Mouse (Mus musculus) cerebellum, postnatal 25 days (tissue): ENCODE results near the gene Dgcr2.

Experiments used
- DNase-seq, 2 experiments: peaks; one replicate each; pipeline ENCODE4 v3.0.0; 2021; ENCODE audit warnings: mixed read lengths in 2 of 2

Dgcr2 gene

DNA sequence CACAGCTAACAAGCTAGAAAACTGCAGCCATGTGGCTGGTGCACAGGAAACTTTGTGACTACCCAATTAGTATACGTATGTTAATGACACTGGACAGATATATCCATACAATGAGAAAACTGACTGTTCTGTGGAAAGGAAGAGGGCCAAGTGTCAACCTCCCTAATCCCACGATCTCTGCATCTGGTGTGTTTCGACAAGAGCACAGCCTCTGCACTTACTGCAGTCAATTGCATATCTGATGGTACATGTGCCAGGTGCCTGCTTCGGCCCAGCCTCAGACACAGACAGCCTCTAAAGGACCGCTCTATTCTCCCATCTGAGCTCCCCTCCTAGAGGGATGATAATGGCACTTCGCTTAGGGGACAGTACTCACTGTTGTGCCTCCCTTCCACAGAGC lies 49.9 kb downstream of the Dgcr2 start:
- DNase-seq = no peak

DNA sequence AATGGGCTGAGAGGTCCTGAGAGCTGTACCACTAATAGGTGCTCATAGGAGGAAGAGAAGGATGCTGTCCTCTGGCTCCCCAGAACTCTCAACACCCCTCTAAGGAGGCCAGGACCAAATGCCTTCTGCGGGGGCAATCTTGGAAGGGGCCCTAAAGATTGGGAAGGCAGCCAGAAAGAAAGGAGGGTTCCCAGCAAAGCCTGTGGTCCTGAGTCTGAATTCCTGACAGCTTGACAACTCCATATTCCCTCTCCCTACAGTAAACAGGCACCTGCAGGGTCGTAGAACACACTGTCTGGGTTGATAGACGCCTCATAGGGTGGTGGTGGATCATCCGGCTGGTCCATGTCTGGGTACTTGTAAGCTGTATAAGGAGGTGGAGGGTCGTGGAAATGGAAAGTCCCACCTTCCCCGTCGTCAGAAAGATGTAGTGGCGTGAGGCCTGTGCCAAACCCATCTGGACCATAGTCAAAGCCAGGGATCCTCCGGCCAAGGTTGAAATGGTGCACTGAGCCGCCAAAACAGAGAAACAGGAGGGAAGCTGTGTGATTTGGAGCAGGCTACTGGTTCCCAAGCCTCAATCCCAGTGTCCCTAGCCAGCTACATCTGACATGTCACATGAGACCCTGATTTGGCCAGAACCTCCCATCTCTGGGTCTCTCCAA lies 54.5 kb downstream of the Dgcr2 start:
- peak; percentile 71 to 73 for DNase-seq

DNA sequence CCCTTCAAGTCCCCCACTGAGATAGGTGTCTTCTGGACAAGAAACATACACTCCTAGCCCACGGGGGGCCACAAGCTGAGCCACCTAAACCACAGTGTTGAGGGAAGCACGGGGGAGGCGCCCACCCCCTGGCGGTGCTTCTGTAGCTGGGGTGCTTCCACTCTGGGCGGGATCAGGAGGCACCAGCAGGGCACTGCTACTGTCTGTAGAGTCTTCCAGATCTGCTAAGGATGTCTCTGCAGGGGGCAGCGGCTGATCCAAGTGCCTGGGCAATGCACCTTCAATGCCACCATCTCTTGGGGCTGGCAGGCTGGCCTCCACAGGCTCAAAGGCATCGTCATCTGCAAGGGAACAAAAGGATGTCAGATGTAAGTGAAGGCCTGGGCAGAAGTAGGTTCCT lies 55.9 kb downstream of the Dgcr2 start:
- DNase-seq = peak; percentile 63 to 72

DNA sequence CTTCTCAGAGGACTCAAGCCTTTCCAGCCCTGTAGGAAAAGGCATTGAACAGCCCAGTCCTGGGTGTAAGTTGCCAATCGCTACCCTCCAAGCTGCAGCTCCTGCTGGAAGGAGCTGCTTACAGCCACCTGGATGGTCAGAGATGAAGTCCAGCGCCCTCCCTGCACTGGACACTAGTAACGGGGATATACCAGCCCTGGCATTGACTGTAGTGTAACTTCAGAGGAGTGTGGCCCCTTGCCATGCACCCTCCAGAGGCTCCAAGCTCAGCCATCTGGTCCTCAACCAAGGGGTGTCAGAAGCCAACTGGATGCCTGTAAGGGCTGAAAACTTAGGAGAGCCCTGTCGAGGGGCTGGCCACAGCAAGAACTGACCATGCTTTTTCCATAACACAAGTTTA lies 58.4 kb downstream of the Dgcr2 start:
- DNase-seq = peak; percentile 82 to 86

DNA sequence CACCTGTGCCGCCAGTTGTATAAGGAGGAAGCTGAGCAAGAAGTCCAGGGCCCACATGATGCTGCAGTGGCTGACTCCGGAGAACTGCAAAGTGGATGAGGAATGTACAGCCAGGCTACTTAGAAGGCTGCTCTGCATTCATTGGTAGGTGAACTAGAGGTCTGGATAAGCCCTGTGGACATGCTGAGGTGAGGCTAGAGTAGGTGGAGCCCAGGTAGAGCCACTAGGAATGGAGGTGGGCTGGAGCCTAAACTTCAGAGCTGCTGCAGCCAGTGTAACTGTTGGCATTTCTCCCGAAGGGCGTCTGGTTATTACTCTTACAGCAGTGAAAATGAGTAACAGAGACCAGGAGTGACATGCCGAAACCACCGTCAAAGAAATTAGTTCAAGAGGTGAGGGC lies 60.3 kb downstream of the Dgcr2 start, which contains the start of gene Car15:
TSS of gene Car15 (minus strand) at position 314 of the 400 bp plus-strand sequence.
- no peak for DNase-seq

DNA sequence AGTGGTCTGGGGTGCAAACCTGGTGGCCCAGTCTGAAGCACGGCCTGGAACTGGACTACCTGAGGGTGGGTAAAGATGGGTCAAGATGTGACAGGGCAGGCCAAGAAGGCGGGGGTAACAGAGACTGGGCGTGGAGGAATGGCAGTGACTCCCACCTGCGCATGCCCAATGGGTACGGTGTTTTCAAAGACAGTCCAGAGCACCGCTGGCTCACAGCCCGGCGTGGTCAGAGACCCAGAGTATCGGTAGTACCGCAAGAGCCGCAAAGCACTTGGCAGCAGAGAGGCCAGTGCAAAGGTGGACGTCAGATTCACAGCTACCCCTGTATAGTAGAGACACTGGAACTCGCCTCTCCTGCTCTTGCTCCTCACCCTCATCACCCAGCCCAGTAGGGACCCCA lies 62.9 kb downstream of the Dgcr2 start:
- DNase-seq = peak; percentile 35 to 53

DNA sequence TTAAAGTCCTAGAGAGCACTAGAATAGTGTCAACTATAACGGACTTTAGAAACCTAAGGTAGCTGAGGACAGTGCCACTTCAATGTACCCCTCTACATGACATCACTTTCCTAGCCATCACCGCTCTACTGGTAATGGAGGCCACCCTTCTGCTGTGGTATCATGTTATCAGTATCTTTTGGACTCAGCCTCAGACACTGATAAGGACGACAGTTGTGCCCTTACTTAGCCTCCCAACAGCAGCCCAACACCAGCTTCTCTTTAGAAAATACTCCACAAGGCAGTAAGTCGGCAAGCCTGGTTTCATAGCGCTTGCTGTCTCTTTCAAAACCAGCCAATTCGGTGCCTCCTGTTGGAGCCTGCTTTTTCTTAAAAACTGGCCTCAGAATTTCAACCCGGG lies 63.8 kb downstream of the Dgcr2 start:
- DNase-seq = no peak

DNA sequence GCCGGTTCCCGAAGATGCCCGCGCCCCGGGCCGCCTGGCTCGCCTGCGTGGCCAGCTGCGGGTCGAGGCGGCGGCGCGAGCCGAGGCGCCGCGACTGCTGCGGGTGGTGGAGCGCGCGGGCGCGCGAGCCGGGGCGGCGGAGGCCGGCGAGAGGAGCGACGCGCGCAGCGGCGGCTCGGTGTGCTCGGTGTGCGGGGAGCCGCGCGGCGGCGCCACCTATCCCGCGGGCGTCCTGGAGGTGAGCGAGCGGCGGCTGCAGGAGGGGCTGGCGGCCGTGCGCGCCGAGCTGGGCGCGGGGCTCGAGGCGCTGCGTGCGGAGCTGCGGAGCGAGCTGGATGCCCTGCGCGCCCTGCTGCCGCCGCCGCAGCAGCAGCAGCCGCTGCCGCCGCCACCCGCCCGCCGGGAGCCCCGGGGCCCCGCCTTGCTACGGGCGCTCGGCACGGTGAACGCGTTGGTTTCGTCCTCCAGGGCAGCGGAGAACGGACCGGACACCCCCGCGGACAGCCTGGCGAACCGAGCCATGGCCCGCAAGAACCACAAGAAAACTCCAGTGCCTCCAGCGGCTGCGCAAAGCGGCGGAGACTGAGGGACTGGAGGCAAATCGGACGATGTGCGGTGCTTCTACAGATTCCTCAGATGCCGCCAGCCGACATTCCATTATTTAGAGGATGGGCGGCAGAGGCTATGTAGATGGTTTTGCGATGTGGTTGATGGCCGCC lies 64.5 kb downstream of the Dgcr2 start:
- peak; percentile 84 for DNase-seq

DNA sequence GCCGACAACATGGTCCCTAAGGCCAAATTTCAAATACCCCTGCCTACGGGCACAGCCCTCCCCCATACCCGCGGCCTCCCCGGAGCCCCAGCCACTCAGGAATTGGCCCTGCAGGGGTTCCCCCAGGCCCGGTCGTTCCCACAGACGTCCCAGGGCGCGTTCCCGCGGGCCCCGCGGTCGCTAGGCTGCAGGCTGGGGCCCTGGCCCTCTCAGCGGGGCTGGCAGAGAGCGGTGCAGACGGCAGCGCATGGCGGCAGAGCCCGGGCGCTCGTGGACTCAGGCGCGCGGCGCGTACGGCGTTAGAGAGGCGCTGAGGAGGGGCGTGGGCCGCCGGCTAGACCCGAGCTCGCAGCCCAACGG lies 65.1 kb downstream of the Dgcr2 start:
- peak; percentile 78 to 84 for DNase-seq

DNA sequence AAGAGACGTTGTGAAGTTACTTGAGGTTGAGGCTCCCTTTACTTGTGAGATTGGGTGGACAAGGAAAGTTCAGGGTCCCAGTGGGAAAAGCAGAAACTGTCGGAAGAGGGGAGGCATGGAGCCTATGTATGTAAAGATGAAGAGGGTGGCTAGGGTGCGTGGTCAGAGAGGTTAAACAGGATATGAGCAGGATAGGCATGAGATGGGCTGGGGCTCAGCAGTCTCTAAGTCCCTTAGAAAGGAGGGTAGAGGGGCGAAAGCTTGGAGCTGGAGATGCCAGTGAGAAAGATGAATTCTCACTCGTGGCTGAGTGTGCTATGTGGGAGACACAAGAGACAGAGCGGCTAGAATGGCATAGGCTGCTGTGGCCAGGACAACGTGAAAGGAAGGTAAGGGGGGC lies 65.5 kb downstream of the Dgcr2 start, which contains the start of gene B830017H08Rik:
TSS of gene B830017H08Rik (plus strand) at position 301 of the 400 bp plus-strand sequence.
- DNase-seq = no peak

DNA sequence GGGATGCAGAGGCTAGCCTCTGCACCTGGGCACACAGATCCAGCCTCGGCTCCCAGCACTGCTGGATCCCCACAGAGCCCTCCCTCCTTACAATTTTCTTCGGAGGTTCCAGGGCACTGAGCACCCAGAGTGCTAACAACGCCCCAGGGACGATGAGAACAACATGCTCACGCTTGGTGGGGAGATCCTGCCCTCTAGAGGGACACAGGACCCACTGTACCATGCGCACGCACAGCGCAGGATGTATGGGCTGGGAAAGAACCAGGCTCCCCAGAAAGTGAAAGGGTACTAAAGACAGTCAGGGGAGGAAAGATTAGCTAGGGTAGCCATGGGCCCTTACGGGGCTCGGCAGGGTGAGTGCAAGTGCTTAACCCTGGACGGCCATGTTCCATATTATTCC lies 66.6 kb downstream of the Dgcr2 start:
- no peak for DNase-seq

DNA sequence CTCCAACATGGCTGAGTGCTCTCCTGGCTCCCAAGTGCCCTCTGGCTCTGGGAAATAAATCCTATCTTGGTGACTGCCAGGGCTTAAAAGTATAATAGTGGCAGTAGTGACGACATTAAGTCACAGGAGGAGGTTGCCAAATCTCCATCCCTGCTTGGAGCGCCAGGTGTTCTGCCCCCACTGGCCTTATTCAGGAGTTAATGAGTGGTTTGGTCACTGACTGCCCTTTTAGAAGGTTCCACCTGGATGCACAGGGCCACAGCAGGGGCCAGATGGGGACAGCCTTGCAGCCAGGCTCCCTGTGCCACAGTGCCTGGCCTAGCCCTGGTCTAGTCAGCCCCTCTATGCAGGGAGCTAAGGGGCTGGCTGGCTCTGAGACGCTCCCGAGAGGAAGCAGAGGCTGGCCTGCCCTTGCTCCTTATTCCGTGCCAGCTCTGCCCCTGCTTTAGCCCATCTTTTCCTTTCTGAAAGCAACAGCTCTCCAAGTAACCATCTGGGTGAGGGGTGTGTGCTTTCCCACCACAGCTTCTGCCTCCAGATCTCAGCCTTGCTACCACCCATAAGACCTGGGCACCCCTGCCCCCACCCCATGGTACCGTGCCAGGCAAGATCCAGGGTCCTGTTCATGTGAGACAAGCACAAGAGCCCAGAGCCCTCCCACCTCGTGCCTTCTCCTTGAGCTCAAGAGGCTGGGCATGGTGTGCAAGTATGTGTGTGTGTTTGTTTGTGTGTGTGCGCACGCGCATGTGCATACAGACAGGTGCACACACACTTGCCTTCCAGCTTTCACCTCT lies 67.8 kb downstream of the Dgcr2 start:
- no peak for DNase-seq

DNA sequence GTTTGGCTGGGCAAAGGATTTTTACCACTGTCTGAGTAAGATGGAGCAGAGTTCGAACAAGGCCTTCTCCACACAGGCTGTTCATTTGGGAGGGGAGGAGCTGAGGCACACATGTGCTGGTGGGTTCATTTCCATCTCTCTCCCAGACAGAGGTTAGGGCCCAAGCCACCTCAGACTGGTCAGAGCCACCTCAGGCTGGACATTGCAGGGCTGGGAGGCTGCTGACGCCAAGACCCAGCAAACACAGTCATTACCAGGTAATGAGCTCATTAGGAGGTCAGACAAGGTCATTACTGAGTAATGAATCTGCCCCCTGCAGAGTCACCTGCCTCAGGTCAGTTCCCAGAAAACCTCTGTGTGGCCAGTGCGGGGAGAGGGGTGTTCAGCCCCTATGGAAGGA lies 69.5 kb downstream of the Dgcr2 start:
- DNase-seq = no peak

DNA sequence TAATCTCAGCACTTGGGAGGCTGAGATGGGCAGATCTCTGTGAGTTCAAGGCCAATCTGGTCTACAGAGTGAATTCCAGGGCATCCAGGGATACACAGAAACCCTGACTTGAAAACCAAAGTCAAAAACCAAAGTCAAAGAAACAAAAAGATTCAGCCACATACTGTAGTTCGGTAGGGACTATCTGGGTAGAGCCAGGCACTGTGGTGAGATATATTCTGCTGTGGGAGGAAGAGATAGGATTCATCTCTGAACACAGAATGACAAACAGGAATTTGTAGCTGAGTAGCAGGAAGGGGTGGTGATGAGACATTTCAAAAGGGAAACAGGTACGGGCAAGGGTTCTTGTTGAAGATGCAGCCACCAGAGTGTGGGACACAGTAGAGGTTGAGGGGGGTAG lies 70.1 kb downstream of the Dgcr2 start:
- no peak for DNase-seq

DNA sequence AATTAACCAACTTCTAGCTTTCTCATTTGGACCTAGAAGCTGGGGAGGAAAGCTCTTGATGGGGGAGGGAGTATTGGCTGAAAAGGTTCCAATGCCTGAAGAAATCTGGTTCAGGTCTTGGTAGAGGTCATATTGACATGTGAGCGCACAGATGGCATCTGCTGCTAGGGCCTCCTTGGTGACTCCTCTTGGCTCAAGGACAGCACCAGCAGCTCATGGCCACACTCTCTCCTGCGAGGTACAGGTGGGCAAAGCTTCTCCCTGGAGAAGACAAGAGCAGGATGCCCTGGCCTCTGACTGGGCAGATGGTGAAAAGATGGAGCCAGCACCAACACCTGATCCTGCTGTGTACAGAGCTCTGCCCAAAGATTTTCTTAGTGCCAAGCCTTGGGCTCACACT lies 71.9 kb downstream of the Dgcr2 start:
- peak; percentile 71 to 76 for DNase-seq

DNA sequence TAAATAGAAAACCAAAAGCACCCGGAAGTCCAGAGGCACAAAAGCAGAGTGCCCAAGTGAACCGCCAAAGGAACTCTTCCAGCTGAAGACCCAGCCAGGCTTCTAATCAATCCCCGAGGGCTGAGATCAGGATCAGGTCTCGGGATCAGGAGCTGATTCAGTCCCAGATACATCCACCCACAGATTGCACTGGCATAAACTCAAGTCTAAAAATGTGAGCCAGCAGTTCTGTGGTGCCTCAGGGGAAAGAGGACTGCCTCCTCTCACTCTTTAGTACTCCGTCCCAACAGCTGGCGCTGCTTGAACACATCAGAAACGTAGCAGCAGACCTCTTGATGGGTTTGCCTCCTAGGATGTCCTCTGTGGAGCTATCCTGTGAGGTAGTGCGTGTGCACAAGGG lies 81.8 kb downstream of the Dgcr2 start:
- no peak for DNase-seq

DNA sequence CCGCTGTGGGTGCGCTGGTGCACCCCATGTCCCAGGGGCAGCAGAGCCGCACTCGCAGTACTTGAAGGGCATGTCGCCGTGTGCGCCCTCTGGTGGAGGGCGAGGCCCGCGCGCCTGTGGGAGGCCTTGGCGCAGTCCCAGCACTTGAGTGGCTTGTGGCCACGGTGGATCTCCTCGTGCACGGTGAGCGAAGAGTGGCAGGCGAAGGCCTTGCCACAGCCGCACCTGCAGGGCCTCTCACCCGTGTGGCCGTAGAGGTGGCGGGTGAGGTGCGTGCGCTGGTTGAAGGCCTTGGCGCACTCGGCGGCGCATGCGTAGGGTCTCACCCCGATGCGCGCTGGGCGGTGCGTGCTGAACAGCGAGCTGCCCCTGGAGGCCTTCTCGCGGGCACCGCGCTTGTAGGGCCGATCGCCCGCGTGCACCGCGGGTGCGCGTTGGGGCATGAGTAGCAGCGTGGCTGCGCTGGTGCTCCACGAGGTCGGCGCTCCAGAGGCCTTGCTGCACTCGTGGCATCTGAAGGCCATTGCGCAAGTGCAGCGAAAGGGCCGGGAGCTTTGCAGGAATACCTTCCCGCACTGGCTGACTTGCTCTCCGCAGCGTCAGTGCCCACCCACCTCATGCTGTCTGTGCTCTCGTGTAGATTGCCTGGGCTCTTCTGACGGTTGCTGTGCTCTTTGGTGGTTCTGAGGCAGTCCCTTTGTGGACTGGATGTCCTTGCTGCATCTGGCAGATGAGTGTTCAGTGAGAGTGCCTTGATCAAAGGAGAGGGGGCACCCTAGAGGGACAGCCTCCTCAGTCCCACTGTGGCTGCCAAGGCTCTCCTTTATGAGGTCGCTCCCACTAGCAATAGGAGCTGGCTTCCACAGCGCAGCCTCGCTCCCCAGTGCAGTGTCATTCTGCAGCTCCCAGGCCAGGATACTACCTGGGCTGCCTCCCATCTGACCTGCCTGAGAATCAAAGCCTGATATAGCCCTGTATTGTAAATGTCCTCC lies 82.7 kb downstream of the Dgcr2 start:
- DNase-seq = peak; percentile 67 to 80

DNA sequence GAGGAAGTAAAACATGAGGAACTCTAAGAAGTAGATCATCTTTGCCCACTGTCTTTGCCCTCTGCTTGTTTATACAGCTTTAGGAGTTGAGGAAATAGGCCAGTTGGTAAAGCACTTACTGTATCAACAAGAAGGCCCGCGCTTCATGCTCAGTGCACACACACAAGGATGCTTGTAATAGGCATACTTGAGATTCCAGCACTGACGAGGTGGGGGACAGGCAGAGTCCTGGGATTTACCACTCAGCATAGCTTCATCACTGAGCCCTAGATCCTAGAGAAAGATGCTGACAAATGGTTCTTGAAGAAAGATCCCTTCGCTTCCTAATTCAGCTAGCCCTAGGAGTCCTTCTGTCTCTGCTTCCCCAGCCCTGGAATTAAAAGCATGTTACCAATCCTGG lies 85.2 kb downstream of the Dgcr2 start:
- DNase-seq = no peak

DNA sequence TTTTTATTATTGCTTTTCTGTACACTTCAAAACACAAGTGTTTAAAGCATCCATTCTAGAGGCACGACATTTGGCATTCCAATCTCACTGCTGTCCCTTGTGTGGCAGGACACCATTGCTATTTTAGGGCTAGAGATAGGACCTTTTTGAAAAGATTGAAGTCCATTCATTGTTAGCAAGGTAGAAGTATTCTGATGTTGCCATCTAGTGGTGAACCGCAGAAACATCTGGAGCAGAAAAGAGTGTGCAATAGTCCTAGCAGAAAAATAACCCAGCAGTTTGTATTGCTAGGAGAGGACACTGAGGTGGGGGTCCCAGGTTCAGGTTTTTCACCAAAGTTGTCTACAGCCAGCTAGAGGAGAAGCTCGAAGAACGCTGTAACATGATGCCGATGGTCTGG lies 86.2 kb downstream of the Dgcr2 start:
- DNase-seq = peak in 1 of 2 experiments; percentile 48

DNA sequence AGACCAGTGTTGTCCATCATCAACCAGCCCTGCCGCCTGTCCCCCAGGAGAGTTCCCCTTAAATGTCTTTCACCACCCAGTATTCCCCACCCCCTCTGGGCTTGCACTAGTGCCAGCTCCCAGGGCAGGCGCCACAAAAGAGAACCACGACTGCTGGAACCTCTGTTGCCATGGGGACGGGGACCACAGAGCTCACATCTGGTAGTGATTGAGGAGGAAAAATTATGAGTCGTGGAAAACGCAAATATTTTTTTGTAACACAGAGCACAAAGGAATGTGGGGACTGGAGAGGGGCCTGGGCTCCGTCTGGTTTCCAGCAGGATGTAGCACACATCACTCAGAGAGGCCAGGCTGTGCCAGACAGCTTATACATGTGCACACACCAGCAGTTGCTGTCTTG lies 88.7 kb downstream of the Dgcr2 start:
- DNase-seq = no peak

DNA sequence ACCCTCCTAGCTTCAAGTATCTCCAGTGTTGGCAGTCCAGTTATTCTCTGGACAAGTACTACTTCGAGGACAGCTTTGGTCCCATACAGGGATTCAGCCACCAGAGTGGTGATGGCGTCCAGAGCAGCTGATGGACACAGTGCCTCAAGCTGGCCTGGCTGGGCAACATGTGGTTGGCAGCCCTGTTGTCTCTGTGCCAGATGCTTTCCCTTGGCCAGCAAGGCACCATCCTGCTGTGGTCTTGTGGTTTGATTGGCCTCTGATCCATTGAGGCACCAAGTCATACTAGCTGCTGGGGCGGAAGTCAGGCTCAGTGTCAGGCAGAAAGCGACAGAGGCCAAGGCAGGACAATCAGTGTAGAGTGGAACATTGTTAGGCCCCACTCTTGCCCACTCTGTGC lies 89.2 kb downstream of the Dgcr2 start:
- no peak for DNase-seq

DNA sequence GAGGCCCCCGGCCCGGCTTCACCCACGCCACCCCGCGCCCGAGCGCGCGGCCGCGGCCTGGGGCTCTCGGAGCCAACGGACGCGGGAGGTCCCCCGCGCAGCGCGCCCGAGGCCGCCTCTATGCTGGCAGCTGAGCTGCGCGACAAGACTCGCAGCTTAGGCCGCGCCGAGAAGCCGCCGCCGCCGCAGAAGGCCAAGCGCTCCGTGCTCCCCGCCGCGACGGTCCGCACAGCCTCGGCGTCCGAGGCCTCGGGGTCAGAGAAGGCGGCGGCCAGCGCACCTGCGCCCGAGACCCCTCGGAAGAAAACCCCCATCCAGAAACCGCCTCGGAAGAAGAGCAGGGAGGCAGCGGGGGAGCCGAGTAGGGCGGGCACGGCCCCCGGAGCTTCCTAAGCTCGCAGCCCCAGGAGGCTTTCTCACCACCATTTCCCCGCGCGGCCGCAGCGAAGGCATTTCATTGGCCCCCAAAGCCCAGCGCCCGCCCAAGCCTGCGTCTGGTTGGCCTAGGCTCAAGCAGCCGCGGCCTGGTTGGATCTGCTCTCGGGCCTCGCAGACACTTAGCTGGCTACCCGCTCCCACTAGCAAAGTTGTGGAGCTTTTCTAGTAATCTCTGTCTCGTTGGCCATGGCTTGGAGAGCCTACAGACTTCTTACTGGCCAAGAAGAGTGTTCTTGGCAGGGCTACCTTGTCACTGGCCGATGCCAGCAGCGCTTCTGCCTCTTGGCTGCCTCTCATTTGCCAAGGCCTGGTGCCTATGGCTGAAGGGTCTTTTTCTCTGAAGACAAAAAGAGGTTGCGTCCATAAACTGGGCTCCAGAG lies 91.0 kb downstream of the Dgcr2 start:
- DNase-seq = peak; percentile 88 to 93
